Mouse (Mus musculus): ENCODE data around the gene Tle3. TPM values are rescaled to one million over a fixed set of nuclear protein-coding genes. Genes with fewer than 3 reads are reported as not detected.
A peak's percentile ranks its signal among the peaks of the same experiment; 100 is the strongest.

Tle3 gene
- total RNA-seq (2017), result 96.0 to 177 TPM (median 119 TPM) in 3 replicates

DNA sequence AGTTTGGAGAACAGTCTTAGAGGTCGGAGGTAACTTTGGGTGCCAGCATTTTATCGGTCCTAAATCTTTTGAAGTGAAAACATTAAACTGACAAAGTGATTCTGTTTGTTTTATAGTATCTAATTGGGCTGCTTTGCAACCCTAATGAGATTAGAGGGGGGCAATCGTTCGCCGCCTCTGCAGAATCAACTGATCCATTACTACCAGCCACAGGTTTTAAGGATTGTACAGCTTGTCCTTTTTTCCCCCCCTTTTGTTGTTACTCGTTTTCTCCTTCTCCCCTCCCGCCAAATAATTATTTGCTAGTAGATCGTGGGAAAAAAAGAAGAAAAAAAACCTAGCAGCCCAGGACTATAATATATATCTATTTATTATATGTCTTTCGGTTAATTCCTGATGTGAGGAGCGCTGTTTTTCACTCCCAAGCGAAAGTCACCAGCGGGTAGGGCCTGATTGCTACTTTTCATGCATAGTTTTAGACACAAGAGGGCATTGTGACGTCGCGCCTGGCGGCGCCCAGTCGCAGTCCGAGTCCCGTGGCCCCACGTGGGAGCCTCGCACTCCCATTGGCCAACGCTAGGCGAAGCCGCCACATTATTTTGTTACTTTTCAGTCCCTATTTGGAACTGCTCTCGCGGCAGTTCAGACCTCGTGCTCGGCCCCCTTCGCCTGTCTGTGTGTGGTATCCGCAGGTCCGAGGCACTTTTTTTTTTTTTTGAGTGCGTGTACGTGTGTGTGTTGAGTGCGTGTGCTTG is at the start of gene Tle3:
Gene Tle3, plus strand, starts transcription at position 612 of the 755 bp plus-strand sequence.
- ATAC-seq (replicated peaks; ENCODE audit: insufficient number of reproducible peaks, low FRiP score, low TSS enrichment, poor library complexity, severe bottlenecking), result peak; percentile 55

DNA sequence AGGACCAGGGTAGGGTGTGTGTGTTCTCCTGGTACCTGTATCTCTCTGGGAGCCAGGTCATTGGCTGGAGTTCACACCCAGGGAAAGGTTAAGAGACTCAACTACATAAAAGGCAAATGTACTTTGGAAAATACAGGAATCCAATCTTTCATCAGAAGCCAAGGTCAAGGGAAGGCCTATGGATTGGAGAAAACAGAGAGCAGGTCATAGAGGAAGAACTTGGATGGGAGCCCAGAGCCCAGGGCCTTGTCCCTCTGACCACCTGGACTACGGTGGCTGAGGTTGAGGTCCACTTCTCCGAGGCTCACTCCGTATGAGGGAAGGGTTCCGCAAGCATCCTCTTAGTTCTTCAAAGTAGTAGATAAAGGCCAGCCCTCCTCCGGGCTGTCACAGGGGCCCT is 48.9 kb upstream of the Tle3 start:
- no peak for ATAC-seq (replicated peaks; ENCODE audit: insufficient number of reproducible peaks, low FRiP score, low TSS enrichment, poor library complexity, severe bottlenecking)

DNA sequence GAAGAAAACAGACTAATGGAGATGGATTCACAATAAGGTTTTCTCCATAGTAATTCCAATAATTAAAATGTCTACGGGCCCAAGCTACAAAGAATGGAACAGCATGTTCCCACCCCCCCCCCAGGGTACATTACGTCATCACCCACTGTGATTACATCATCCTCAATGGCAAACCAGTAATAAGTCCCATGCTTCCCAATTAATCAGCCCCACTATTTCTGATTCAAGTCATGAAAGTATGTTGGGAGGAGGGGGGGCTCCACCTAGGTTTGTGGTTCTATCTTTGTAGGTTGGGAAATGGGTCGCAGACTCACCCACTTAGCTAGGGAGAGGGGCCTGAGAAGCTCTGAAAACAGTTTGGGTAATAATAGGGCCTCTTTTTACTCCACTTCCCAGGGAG is 48.3 kb upstream of the Tle3 start:
- no peak for ATAC-seq (replicated peaks; ENCODE audit: insufficient number of reproducible peaks, low FRiP score, low TSS enrichment, poor library complexity, severe bottlenecking)

DNA sequence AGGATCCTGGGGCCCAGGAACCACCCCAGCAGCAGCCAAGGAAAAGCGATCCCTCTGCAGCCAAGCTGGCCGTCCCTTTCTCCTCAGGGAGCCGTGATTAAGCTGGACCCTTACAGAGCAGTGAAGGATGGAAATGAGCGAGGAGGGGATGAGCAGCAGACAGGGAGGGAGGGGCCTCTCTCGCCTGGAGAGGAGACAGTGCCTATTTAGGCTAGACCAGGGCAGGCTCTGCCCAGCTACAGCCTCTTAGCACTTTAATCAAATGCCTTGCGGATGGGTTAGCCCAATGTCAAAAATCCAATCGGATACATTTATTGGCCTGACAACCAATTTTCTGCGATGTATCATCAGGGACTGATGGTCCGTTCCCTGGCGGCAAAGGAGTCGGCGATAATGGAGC is 47.8 kb upstream of the Tle3 start:
- ATAC-seq (replicated peaks; ENCODE audit: insufficient number of reproducible peaks, low FRiP score, low TSS enrichment, poor library complexity, severe bottlenecking), result no peak

DNA sequence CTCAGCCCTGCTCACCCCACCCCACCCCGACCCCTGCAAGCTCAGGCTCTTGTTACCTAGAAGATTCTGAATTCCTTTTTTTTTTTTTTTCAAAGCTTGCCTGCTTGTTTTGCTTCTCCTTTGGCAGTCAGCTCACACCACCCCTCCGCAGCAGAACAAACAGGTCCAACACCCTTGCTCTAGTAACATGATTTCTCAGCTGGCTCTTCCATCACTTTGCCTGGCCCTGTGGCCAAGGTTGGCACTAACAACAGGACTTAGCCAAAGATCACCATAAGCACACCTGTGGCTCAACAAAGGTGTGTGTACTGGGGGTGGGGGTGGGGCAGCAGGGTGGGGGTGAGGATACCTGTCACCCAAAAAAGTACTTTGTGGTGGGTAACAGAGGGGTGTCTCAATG is 47.2 kb upstream of the Tle3 start:
- ATAC-seq (replicated peaks; ENCODE audit: insufficient number of reproducible peaks, low FRiP score, low TSS enrichment, poor library complexity, severe bottlenecking), result no peak

DNA sequence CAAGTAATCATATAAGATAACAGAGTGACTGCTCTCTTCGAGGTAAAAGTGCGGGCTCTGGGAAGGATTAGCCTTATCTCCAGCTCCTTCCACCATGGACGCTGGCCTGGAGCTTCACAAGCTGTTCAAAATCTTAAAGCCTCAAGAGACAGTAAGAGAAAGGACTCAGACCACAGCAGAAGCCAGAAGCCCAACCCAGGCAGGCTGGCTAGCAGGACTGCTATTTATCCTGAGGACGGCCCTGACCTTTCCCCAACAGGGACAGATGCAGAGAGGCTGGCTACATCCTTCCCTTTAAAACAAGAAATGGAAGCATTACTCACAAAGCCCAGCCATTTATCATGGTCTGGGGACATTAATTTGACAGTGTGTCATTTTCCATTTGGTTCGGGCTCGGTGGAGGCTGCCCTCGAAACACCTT is 46.2 kb upstream of the Tle3 start:
- ATAC-seq (replicated peaks; ENCODE audit: insufficient number of reproducible peaks, low FRiP score, low TSS enrichment, poor library complexity, severe bottlenecking), result no peak

DNA sequence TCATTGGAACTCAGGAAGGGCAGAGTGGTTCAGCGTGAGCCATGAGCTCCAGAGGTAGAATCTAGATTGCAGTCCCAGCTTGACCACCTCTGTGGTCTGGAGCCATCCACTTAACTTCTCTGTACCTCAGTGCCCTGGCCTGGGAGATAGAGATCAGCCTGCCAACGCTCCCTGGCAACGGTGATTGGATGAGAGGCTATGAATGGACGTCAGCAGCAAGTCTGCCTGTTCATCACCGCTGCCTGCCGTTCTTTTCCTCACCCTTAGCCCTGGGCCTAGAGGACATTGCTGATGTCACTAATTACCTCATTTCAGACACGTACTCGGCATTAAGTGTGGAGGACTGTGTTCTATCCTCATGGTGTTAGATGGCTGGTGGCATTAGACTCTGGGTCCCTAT is 45.2 kb upstream of the Tle3 start:
- no peak for ATAC-seq (replicated peaks; ENCODE audit: insufficient number of reproducible peaks, low FRiP score, low TSS enrichment, poor library complexity, severe bottlenecking)

DNA sequence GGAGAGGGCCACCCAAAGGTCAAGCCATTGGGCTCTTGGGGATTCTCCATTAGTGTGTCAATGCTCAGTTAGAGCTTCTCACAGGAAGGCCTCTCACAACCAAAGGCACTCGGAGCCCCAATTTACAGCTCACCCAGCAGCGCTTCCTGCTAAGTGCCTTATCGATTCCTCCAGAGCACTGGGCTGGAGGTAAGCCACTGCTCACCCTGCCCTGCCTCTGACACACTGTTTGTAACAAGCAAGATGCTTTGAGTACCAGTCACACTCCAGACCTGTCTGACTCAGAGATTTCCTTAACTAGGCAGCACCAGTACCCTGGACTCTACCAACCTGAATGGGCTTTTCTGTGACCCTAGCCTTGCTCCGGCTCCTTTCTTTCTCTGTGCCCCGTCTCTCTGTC is 44.0 kb upstream of the Tle3 start:
- no peak for ATAC-seq (replicated peaks; ENCODE audit: insufficient number of reproducible peaks, low FRiP score, low TSS enrichment, poor library complexity, severe bottlenecking)

DNA sequence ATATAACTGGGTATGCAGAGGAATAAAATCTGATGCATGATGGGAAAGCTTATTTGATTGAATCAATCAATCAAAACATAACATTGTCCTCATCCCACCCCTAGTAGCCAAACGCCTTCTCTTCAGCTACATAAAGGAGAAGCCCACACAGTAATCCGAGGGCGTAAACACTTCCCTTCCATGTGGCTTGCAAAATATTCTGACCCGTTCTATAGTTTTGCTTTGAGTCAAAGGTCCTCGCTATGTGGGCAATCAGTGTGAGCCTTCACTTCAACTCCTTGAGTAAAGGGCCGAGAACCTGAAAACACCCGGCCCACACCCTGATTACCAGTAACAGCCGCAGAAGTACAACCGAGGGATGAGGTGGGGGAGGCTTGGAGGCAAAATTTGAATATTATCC is 41.4 kb upstream of the Tle3 start:
- peak; percentile 55 for ATAC-seq (replicated peaks; ENCODE audit: insufficient number of reproducible peaks, low FRiP score, low TSS enrichment, poor library complexity, severe bottlenecking)

DNA sequence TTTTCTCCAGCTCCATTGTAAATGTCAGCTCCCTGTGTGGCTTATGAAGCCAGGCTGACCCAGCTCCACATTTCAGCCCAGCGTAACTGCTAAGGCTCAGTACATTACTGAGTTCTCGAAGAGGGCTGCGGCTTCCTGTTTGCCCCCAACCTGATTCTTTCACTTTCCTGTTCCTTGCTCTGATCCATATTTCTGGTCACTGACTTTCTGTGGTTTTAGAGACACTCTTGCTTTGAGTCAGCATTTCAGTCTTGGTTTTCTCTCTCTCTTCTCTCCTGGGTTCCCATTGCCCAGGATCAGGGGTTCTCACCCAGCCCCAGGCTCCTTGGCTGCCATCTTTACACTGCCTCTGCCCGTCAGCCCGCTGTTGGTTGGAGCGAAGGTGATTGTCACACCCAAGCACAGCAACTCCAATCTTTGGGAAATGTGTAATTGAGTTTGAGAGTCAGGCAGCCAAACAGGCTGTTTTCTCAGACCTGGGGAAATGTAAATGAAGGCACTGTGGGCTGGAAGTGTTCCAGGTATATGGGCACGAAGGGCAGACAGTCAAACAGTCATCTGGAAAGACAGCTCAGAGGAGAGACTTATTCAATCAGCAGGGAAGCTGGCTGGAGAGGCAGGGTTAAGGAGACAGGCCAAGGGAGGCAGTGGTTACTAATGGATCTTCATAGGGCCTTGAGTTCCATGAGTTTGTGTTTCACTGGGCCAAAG is 39.8 kb upstream of the Tle3 start:
- ATAC-seq (replicated peaks; ENCODE audit: insufficient number of reproducible peaks, low FRiP score, low TSS enrichment, poor library complexity, severe bottlenecking), result no peak

DNA sequence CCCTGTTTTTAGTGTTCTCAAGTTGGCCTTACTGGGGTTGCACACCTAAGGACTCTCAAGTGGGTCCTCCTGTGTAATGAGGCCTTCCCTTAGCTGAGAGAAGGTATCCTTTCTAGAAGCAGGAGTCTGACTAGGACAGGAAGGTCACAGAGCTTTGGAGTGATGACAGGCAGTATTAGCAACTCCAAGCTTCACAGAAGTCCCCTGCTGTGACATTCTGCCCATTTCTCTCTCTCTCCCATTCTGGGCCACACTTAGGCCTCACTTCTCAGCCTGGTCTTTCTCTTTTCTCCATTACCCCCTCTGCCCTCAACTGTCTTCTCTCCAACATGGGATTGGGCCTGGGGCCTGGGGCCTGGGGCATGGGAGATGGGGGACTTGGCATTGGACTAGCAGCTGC is 36.0 kb upstream of the Tle3 start:
- no peak for ATAC-seq (replicated peaks; ENCODE audit: insufficient number of reproducible peaks, low FRiP score, low TSS enrichment, poor library complexity, severe bottlenecking)

DNA sequence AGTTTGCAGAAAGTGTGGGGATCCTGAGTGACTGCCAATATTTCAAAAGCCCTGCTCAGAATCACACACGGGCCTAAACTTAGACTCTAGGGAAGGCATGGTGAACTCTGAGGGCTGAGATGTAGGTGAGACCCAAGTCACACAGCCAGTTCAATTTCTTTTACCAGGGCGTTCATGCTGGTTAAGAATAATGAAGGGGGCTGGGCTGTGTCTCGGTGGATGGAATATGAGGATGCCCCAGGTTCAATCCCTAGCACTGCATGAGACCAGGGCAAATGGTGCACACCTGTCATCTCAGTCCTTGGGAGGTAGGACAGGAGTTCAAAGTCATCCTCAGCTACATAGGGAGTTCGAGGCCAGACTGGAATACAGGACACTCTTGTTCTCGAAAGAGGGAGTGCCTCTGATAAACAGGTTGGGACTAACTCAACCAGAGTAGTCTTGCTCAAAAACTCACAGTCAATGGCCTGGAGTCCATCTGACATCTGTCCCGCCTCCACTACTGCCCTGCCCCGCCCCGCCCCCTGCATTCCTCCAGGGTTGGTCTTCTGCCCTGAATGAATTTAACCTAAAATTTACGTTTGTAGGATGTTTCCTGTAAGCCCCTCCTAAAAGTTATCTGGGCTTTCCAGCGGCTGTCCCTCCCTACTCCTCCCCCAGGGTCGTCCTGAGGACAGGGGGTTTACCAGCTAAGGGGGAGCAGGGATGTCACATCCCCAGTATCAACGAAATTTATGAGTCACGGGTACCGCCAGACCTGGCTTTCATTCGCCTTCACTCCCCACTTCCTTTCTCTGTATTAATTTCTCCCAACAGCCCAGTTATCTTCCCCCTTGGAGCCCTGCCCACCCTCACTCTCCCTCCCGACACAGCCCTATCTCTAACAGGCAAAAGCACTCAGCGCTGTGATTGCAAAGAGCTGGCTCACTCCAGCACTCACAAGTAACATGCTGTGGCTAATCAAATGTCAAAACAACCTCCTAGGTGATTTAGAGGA is 35.3 kb upstream of the Tle3 start:
- ATAC-seq (replicated peaks; ENCODE audit: insufficient number of reproducible peaks, low FRiP score, low TSS enrichment, poor library complexity, severe bottlenecking), result no peak

DNA sequence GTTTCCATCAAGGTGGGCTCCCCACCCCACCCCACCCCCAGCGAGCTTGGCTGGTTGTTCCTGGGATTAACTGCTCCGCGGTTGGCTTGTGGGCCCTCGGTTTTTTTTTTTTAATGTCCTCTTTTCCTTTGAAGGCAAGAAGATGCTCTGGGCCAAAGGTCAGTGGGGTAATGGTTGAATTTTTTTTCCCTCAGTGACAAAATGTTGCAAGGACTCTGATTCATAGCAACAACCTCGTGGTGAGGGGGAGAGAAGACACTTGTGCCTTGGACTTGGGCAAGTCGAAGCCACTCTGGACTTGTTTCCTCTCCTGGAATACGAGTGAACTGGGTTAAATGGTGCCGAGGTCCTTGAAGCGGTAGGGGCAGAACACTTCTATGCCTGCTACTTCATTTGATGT is 34.5 kb upstream of the Tle3 start:
- ATAC-seq (replicated peaks; ENCODE audit: insufficient number of reproducible peaks, low FRiP score, low TSS enrichment, poor library complexity, severe bottlenecking), result peak; percentile 57

DNA sequence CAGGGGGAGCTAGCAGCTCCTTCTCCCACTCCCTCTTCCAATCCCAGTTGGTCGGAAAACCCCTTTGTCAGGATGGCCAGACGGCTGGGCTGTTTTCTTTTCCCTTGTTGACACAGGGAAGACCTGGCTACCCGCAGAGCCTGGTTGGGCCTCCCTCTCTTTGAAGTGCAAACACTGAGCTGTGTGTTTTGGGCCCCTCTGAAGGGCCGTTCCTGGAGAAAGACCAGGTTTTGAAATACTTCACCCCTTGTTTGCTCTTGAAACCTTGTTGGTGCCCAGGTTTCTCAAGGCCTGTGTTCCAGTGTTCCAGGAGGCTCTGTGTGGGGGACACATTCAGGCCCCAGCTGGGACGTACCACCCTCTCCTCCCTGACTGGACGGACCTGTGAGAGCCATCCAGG is 32.9 kb upstream of the Tle3 start:
- no peak for ATAC-seq (replicated peaks; ENCODE audit: insufficient number of reproducible peaks, low FRiP score, low TSS enrichment, poor library complexity, severe bottlenecking)

DNA sequence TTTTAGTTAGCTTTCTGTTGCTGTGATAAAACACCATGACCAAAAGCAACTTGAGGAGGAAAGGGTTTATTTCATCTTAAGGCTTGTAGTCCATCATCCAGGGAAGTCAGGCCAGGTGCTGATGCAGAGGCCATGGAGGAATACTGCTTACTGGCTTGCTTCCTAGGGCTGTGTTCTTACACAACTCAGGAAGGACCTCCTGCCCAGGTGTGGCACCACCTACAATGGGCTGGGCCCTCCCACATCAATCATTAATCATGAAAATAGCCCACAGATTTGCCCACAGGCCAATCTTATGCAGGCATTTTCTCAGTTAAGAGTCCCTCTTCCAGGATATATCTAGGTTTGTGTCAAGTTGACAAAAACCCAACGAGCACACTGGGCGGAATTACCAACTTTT is 31.8 kb upstream of the Tle3 start:
- no peak for ATAC-seq (replicated peaks; ENCODE audit: insufficient number of reproducible peaks, low FRiP score, low TSS enrichment, poor library complexity, severe bottlenecking)

DNA sequence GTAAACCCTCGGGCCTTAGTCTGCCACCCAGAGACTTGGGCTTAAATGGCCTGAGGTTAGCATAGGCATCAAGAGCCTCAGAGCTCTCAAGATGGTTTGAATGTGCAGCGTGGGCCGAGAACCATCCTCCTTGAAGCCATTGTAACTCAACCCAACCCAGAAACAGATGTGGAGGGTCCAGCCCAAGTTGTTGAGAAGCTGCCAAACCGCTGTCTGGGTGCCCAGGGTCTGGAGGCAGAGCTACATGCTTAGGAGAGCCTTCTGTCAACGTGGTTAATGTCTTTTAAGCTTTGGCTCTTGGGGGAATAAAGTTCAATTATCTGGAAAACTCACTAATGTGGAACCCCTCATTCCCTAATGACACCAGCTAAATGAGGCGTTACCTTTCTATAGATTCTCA is 29.9 kb upstream of the Tle3 start:
- no peak for ATAC-seq (replicated peaks; ENCODE audit: insufficient number of reproducible peaks, low FRiP score, low TSS enrichment, poor library complexity, severe bottlenecking)

DNA sequence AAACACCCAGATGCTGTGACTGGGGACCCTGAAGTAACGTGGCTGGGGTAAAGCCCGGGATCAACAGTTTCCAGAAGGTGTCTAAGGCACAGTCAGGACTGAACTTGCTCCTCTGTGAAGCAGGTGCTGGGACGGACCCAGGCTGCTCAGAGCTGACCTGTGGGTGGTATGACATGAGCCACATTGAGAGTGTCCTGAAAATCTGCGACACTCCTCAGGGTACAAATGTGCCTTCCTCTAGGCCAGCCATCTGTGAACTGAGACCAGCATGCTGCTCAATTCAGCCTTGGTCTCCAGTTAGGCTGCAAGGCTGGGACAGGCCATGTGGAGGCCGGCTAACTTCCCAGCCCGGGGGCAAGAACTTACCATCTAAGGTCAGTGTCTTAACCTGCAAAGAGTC is 27.5 kb upstream of the Tle3 start:
- ATAC-seq (replicated peaks; ENCODE audit: insufficient number of reproducible peaks, low FRiP score, low TSS enrichment, poor library complexity, severe bottlenecking), result no peak

DNA sequence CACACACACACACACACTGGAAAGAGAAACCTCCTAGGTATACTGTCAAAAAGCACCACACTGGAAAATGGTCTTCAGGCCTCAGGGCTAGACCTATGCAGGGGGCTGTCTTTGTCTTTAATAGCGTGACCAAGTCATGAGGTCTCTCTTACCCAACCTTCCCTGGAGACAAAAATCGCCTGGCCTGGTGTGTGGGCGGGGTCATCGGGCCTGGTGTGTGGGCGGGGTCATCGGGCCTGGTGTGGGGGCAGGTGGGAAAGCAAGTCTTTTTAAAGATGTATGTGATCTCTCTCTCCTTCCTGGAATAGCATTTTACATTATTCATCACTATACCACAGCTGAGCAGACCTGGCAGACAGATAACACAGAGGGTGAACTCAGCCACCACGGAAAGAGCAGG is 25.2 kb upstream of the Tle3 start:
- no peak for ATAC-seq (replicated peaks; ENCODE audit: insufficient number of reproducible peaks, low FRiP score, low TSS enrichment, poor library complexity, severe bottlenecking)

DNA sequence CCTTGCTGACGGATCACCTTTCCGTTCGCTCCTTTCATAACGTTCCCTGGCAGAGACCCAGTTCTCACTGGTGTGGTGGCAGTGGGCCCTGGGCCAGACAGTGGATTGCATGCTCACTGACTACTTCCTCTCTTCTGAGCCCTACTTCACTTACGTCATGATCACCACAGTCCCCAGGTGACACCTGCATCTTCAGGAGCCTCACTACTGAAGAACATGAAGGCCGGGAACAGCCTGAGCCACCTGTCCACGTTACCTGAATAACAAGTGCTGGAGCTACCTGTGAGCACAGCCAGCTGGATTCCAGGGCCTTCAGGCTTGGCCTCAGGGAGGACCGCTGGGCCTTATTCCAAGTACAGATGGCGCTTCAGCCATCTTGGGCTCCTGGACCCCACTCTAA is 24.1 kb upstream of the Tle3 start:
- 0 out of 2 replicates have a peak, but pooled peaks have one; percentile 25 for ATAC-seq (replicated peaks; ENCODE audit: insufficient number of reproducible peaks, low FRiP score, low TSS enrichment, poor library complexity, severe bottlenecking)
